Mouse (Mus musculus) heart, postnatal 14 days (tissue): ENCODE results near the gene Sept11. TPM values are rescaled to one million over a fixed set of nuclear protein-coding genes. Genes with fewer than 3 reads are reported as not detected.

ENCODE experiments used
- DNase-seq, 2 experiments: peaks; one replicate each; pipeline ENCODE4 v3.0.0; 2021 to 2022
- intact Hi-C: fragments of 180-260 bp; cut with DNase I; formaldehyde crosslinking; loops from one replicate; pipeline ENCODE4 v1.15.1; 2025
- total RNA-seq, 2 experiments: library from RNA; stranded (reverse); gene quantifications; 2 replicates each; pipeline ENCODE4 v1.2.3; 2021

The Sept11 gene
- total RNA-seq, 2 experiments from 2014 or later, result 48.7 to 54.9 TPM

DNA sequence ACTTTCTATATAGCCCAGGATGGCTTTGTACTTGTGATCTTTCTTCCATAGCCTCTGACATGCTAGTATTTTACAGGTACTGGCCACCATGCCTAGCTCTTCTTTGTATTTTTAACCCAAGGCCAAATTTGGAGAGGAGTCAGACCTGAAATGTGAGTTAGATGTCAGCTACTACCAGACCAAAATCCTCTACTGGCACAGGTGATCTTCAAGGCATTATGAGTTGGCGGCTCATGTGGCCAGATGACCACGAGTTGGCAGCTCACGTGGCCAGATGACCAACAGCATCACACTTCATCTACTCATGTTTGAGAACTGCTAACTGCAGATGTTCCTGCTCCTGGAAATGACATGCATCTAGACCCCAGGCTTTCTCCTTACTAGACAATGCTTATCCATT lies 125.1 kb downstream of the Sept11 start:
- intact Hi-C loops, result no loop called here
- DNase-seq, result no peak

DNA sequence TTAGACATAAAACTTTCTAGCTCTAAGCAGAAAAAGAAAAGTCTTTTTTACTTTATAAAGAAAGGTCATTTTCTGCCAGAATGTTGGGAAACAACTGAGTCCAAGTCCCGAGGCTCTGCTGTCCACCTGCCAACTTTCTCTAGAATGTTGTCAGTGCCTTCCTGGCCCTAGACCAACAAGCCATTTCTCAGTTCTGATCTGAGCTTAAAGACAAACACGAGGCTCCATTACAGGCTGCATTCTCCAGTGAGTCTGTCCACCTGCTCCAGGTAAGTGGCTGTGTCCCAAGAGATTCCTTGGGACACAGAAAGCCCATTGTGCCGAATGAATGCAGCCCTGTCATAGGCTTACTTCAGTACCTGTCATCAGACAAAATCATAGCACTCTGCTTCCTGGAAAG lies 128.4 kb downstream of the Sept11 start:
- intact Hi-C loops, result no loop called here
- DNase-seq, result peak; percentile 36 to 46

DNA sequence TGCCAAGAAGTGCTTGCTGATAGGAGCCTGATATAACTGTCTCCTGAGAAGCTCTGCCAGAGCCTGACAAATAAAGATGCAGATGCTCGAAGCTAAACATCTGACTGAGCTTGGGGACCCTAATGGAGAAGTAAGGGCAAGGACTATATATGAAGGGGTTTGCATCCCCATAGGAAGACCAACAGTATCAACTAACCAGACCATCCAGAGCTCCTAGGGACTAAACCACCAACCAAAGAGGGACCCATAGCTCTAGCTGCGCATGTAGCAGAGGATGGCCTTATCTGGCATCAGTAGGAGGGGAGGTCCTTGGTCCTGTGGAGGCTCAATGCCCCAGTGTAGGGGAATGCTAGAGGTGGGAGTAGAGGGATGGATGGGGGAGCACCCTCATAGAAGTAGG lies 131.3 kb downstream of the Sept11 start:
- intact Hi-C loops, result no loop called here
- no peak for DNase-seq

Other genes with a start within 250 kb of the Sept11 start
- not detected for gene Sowahb, start 48.4 kb upstream of the Sept11 start, total RNA-seq
- gene Ccni, start 113.1 kb downstream of the Sept11 start, total RNA-seq, result 100 to 1,000 TPM; 223 to 231 TPM
- gene 2010109A12Rik, start 113.1 kb downstream of the Sept11 start, total RNA-seq, result under 1 TPM; 0.53 to 0.93 TPM
- 10 to 100 TPM; 19.4 to 22.2 TPM for gene Ccng2, start 173.8 kb downstream of the Sept11 start, total RNA-seq